Mouse (Mus musculus) T-helper 17 cell (primary cell): ENCODE measurements around the gene Ift140.

ENCODE experiments used
- in situ Hi-C, 2 experiments: fragments of 300-600 bp; cut with MboI, MseI; formaldehyde crosslinking; loops; 1 replicate in 1 of 2; 2 replicates in 1 of 2; pipeline ENCODE4 v1.15.1; 2025; ENCODE audit warnings: high pct_unique_total_duplicates in 2 of 2

The Ift140 gene

GRCm38 (mm10) chr17:25076906-25077305 is 61.0 kb downstream of the Ift140 start:
- in situ Hi-C loops: no loop called here

- in situ Hi-C loops: no loop called here
These were observed 62.0 kb downstream of the Ift140 start for GRCm38 (mm10) chr17:25077771-25078372.

- in situ Hi-C loops: no loop called here
These were observed 64.3 kb downstream of the Ift140 start for GRCm38 (mm10) chr17:25080210-25080609.

- in situ Hi-C loops: no loop called here
These were observed 65.1 kb downstream of the Ift140 start for GRCm38 (mm10) chr17:25080960-25081381.

GRCm38 (mm10) chr17:25082081-25082847 is 66.4 kb downstream of the Ift140 start:
- in situ Hi-C loops: no loop called here

GRCm38 (mm10) chr17:25082887-25083286 is 67.0 kb downstream of the Ift140 start:
- in situ Hi-C loops: no loop called here

GRCm38 (mm10) chr17:25083444-25083931 is 67.6 kb downstream of the Ift140 start, which contains the start of gene Tmem204:
Gene Tmem204, minus strand, starts transcription at chr17:25083591.
- in situ Hi-C loops: no loop called here

GRCm38 (mm10) chr17:25084835-25085385 is 69.0 kb downstream of the Ift140 start:
- in situ Hi-C loops: loop anchor here in 1 of 2 experiments (5.0 kb wide), 1 partner anchor 48 kb away; no protein-coding TSS in a partner anchor

- in situ Hi-C loops: loop anchor here in 1 of 2 experiments (5.0 kb wide), 1 partner anchor 49 kb away; no protein-coding TSS in a partner anchor
These were observed 70.8 kb downstream of the Ift140 start for GRCm38 (mm10) chr17:25086724-25087123.

GRCm38 (mm10) chr17:25089158-25089557 is 73.3 kb downstream of the Ift140 start:
- in situ Hi-C loops: loop anchor here in 1 of 2 experiments (5.0 kb wide), 1 partner anchor 52 kb away; no protein-coding TSS in a partner anchor

- in situ Hi-C loops: no loop called here
These were observed 74.6 kb downstream of the Ift140 start for GRCm38 (mm10) chr17:25090450-25090849.

- in situ Hi-C loops: no loop called here
These were observed 80.3 kb downstream of the Ift140 start for GRCm38 (mm10) chr17:25096221-25096620.

- in situ Hi-C loops: no loop called here
These were observed 84.2 kb downstream of the Ift140 start for GRCm38 (mm10) chr17:25100052-25100451.

- in situ Hi-C loops: no loop called here
These were observed 85.5 kb downstream of the Ift140 start for GRCm38 (mm10) chr17:25101338-25101737.

GRCm38 (mm10) chr17:25107786-25108185 is 91.9 kb downstream of the Ift140 start:
- in situ Hi-C loops: no loop called here

- in situ Hi-C loops: no loop called here
These were observed 93.7 kb downstream of the Ift140 start for GRCm38 (mm10) chr17:25109578-25109977.

- in situ Hi-C loops: no loop called here
These were observed 94.7 kb downstream of the Ift140 start for GRCm38 (mm10) chr17:25110590-25110989.

GRCm38 (mm10) chr17:25111220-25111619 is 95.3 kb downstream of the Ift140 start:
- in situ Hi-C loops: no loop called here

- in situ Hi-C loops: no loop called here
These were observed 96.0 kb downstream of the Ift140 start for GRCm38 (mm10) chr17:25111739-25112422.

GRCm38 (mm10) chr17:25112423-25112810 is 96.5 kb downstream of the Ift140 start:
- in situ Hi-C loops: no loop called here

- in situ Hi-C loops: no loop called here
These were observed 99.2 kb downstream of the Ift140 start for GRCm38 (mm10) chr17:25114908-25115645.
